Mouse (Mus musculus): ENCODE measurements around the gene Doxl2.
"Not testable (repeated sequence)": the region's sequence is repeated elsewhere in the genome, so short reads cannot be mapped to it uniquely, and the experiment has no call there.

DNA sequence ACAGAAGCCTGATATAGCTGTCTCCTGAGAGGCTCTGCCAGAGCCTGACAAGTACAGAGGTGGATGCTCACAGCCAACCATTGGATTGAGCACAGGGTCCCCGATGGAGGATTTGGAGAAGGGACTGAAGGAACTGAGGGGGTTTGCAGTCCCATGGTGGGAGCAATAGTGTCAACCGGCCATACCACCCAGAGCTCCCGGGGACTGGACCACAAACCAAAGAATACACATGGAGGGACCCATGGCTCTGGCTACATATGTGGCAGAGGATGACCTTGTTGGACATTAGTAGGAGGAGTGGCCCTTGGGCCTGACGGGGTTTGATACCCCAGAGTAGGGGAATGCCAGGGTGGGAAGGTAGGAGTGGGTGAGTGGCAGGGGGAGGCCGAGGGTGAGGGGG lies 8.1 kb upstream of the Doxl2 start:
- not testable (repeated sequence) for TF ChIP-seq EP300, CTCF (IDR thresholded peaks at IDR 0.05)

All from lung, postnatal 0 days (tissue).